ENCODE assay signal across 7 mouse cellular contexts in genomic region chr13:100730153-100730860, GRCm38 (mm10). TPM values are rescaled to one million over a fixed set of nuclear protein-coding genes. Genes with fewer than 3 reads are reported as not detected.
DNase-seq lines count a peak whose midpoint lies in the region; ATAC-seq lines count a peak whose summit lies in the region.

No protein-coding gene starts in this region.

- H3K27me3 ChIP-seq in midbrain, embryonic 14.5 days (ENCODE audit: control insufficient read depth, insufficient read depth, low read length): no peaks in the 10 kb centered on the region

- peak; percentile 10 for DNase-seq in ovary, postnatal 36 days (ENCODE audit: low spot score)
- DNase-seq in ovary, adult 18-20 months (ENCODE audit: low spot score): no peak
- DNase-seq in cerebellum, adult 8-10 months: peak; percentile 11
- DNase-seq in kidney, postnatal 14 days: peak; percentile 24
- no peak for DNase-seq in midbrain, embryonic 14.5 days
- no peak for DNase-seq in layer of hippocampus, adult 18-20 months (ENCODE audit: low spot score in 2 of 2)

- WGBS in midbrain, embryonic 14.5 days: 1% methylated on average over 30 of the region's 30 CpGs

- H3K9me3 ChIP-seq in midbrain, embryonic 14.5 days (ENCODE audit: control insufficient read depth, low read length): no peaks in the 10 kb centered on the region

- peak overlapping the region; percentile 92 for H3K4me2 ChIP-seq in midbrain, embryonic 14.5 days (ENCODE audit: low read length)

- ATAC-seq in granulocyte monocyte progenitor cell, adult 5-6 weeks (replicated peaks; ENCODE audit: poor library complexity, severe bottlenecking): peak; percentile 60
- peak; percentile 90 for ATAC-seq in midbrain, embryonic 14.5 days (ENCODE audit: low FRiP score, low TSS enrichment)

- H3K4me3 ChIP-seq in midbrain, embryonic 14.5 days (replicated peaks; ENCODE audit: low read depth, low read length): peak overlapping the region; percentile 89

- peaks cover 18% of the 10 kb centered on the region for H3K36me3 ChIP-seq in midbrain, embryonic 14.5 days (ENCODE audit: control insufficient read depth, insufficient read depth, low read length)

- H3K4me1 ChIP-seq in midbrain, embryonic 14.5 days (ENCODE audit: control insufficient read depth, insufficient read depth, low read length): peaks cover 10% of the 10 kb centered on the region

- peak overlapping the region; percentile 68 for H3K9ac ChIP-seq in midbrain, embryonic 14.5 days (replicated peaks; ENCODE audit: low read length)

- peak overlapping the region; percentile 81 for H3K27ac ChIP-seq in midbrain, embryonic 14.5 days (replicated peaks; ENCODE audit: low read depth, low read length)

RNA-seq across cellular contexts. Expression of gene Cdk7, which starts 0.4 kb away (rescaled TPM):
- total RNA-seq in granulocyte monocyte progenitor cell, adult 5-6 weeks (2014; fragmentation: Nextera tagmentation): 37.8 and 52.0 TPM in 2 replicates
- 43.3 and 54.5 TPM in 2 replicates for total RNA-seq in granulocyte monocyte progenitor cell, adult 5-6 weeks (2017)
- polyA plus RNA-seq in midbrain, embryonic 14.5 days (2014; fragmentation: Nextera tagmentation; extraction: Ambion mirVana): 43.2 and 46.0 TPM in 2 replicates
- 10 to 100 TPM; 35.8 to 40.1 TPM for total RNA-seq in layer of hippocampus, adult 18-20 months (2021)

RNA-seq across cellular contexts. Expression of gene Mrps36, which starts 14.2 kb away (rescaled TPM):
- total RNA-seq in granulocyte monocyte progenitor cell, adult 5-6 weeks (2014; fragmentation: Nextera tagmentation): 73.2 and 108 TPM in 2 replicates
- 71.7 and 102 TPM in 2 replicates for total RNA-seq in granulocyte monocyte progenitor cell, adult 5-6 weeks (2017)
- 132 and 142 TPM in 2 replicates for polyA plus RNA-seq in midbrain, embryonic 14.5 days (2014; fragmentation: Nextera tagmentation; extraction: Ambion mirVana)
- total RNA-seq in layer of hippocampus, adult 18-20 months (2021): 10 to 100 TPM; 51.6 to 52.8 TPM

RNA-seq across cellular contexts. Expression of gene Cenph, which starts 45.4 kb away (rescaled TPM):
- total RNA-seq in granulocyte monocyte progenitor cell, adult 5-6 weeks (2014; fragmentation: Nextera tagmentation): 37.1 and 51.9 TPM in 2 replicates
- total RNA-seq in granulocyte monocyte progenitor cell, adult 5-6 weeks (2017): 56.6 and 69.5 TPM in 2 replicates
- polyA plus RNA-seq in midbrain, embryonic 14.5 days (2014; fragmentation: Nextera tagmentation; extraction: Ambion mirVana): 5.1 and 8.3 TPM in 2 replicates
- not detected for total RNA-seq in layer of hippocampus, adult 18-20 months (2021)

RNA-seq across cellular contexts. Expression of gene Ccnb1, which starts 56.1 kb away (rescaled TPM):
- total RNA-seq in granulocyte monocyte progenitor cell, adult 5-6 weeks (2014; fragmentation: Nextera tagmentation): 26.8 and 43.5 TPM in 2 replicates
- 231 and 274 TPM in 2 replicates for total RNA-seq in granulocyte monocyte progenitor cell, adult 5-6 weeks (2017)
- polyA plus RNA-seq in midbrain, embryonic 14.5 days (2014; fragmentation: Nextera tagmentation; extraction: Ambion mirVana): 31.0 and 69.9 TPM in 2 replicates
- total RNA-seq in layer of hippocampus, adult 18-20 months (2021): under 1 TPM; 0.37 to 0.58 TPM

Comparison
In these comparisons a context has a peak if more than half of its experiments do, and no peak if none do; other contexts are left out.
1. DNase-seq: peak in ovary, postnatal 36 days (single experiment), cerebellum, adult 8-10 months (single experiment) and kidney, postnatal 14 days (single experiment); none in ovary, adult 18-20 months (single experiment), midbrain, embryonic 14.5 days (single experiment) and layer of hippocampus, adult 18-20 months (0 of 2).
2. RNA of gene Cenph, which starts 45.4 kb away (total RNA-seq): 37.1 to 69.5 TPM in granulocyte monocyte progenitor cell, adult 5-6 weeks; not detected in layer of hippocampus, adult 18-20 months; every median in the first group is over 10 times any median in the second.